Mouse (Mus musculus) fibroblast of lung, adult 2 months (primary cell): Measurements from ENCODE around the gene Ercc8.

Experiments used
- DNase-seq: peaks from one replicate; pipeline ENCODE4 v3.0.0-alpha.2; 2011; ENCODE audit warnings: low read depth

Ercc8 gene

DNA sequence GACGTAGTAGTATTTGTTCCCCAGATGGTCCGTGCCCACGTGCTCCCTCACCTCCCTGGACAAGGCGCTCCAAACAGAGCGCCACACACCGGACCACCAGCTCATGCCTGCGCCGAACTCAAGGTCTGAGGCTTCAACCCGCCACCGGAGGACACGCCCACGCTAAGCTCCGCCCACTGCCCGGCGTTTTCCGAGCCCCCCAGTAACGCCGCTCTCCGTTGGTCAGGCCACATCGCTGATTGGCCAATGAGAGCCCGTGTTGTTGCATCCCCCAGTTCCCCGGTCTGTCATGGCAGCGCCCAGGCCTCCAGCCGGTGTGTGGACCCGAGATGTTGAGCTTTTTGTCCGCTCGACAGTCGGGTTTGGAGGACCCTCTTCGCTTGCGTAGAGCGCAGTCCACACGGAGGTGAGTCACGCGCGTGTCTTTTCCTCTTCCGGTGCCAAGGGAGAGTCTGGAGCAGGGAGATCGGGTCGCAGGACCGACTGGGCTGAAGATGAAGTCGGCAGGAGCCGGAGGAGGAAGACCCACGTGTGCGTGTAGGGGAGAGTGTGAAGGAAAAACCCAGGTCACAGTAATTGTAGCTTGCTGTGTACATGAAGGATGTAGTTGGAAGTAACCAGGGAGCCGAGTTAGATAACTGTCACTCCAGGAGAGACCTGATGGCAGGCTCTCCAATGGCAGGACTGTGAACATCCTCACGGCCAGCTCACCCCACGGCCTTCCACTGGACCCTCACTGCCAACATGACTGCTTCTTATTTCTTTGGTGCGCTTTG lies at the start of gene Ercc8, which contains the start of gene Ndufaf2:
TSS of gene Ercc8 (plus strand) at position 267 of the 776 bp plus-strand sequence.
TSS of gene Ndufaf2 (minus strand) at position 159 of the 776 bp plus-strand sequence.
- peak; percentile 93 for DNase-seq

DNA sequence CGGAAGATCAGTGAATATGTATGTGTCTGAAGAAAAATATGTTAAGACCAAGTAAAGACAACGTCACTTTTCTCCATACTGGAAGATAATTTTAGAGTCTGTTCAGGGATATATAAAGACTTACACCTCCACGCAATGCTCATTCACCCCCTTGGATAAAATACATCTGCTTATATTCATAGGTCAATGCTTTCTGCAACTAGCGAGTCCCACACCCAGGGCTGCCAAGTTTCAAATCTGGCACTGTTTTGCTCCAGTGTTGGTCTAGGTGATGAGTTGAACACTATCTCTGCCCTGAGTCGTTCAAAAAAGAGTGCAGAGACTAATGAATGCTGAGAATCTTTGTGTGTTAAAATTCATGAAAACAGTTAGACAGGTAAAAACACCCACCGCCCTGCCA lies 47.6 kb upstream of the Ercc8 start:
- no peak for DNase-seq

- no peak for DNase-seq
These were observed 45.0 kb upstream of the Ercc8 start for GRCm38 (mm10) chr13:108113536-108113935.

GRCm38 (mm10) chr13:108114257-108114656 lies 44.3 kb upstream of the Ercc8 start:
- DNase-seq, result no peak

DNA sequence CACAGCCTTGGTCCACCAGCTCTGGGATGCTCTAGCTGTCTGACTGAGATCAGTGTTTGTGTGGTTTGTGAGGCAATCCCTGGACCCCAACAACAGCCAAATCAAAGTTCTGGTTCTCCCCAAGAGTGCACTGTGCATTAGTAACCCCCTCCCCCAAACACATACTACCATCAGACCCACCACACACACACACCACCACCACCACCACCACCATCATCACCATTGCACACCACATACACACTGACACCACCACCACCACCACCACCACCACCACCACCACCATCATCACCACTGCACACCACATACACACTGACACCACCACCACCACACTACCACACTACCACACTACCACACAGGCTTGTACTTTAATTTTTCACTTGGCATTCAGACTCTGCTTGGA lies 40.9 kb upstream of the Ercc8 start:
- no peak for DNase-seq

- DNase-seq, result no peak
These were observed 40.3 kb upstream of the Ercc8 start for GRCm38 (mm10) chr13:108118188-108118587.

- DNase-seq, result no peak
These were observed 38.9 kb upstream of the Ercc8 start for GRCm38 (mm10) chr13:108119411-108120310.

DNA sequence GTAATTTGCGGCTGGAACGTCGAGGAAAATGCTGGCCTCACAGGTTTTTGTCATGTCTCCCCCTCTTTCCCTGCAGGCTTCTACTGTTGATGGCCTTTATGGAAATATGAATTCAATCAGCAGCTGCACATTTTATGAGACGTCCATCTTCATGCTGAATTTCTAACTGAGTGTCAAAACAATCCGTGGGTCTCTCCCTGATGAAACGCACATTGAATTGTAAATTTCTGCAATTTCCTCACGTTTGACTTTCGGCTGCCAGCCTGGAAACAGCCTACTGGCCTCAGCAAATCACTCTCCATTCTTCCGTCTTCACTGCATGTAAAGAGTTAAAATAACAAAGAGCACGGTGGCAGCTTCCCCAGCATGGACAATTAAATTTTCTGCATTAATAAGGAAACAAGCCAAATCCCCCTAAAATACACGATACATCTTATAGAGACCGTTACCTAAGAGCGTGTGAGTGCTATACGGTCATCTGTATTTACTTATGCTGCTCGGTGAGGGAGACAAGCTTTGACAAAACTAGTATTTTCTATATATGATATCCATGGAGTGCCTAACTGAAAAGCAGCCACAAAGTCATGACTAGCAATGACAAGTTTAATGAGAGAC lies 35.3 kb upstream of the Ercc8 start:
- no peak for DNase-seq

DNA sequence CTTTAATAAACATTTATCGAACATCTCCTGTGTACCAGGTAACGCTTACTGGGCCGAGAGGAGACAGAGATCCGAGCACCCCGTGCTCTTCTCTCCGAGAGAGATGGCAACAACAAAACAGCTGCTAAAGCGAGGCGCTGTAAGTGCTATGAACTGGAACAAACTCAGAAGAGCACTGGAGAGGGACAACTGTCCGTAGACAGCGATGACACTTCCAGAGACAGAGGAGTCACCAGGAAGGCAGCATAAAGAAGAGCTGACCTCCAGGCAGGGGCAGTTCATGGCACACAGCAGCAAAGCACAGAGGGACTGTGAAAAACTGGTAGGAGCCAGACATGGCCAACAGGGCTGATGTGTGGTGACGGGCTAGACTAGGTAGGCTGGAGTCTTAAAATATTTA lies 34.4 kb upstream of the Ercc8 start:
- no peak for DNase-seq

- DNase-seq, result no peak
These were observed 32.3 kb upstream of the Ercc8 start for GRCm38 (mm10) chr13:108126246-108126645.

DNA sequence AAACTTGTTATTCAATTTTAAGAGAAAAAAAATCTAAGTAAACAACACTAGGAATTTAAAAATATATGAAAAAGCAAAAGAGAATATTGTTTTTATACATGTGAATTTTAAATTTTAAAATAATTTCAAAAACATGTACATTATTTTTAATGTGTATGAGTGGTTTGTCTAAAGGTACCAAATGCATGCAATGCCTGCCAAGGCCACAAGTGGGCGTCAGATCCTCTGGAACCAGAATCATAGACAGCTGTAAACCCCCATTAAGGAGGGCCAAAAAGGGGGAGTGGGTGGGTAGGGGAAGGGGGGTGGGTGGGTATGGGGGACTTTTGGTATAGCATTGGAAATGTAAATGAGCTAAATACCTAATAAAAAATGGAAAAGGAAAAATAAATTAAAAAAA lies 31.4 kb upstream of the Ercc8 start:
- no peak for DNase-seq

DNA sequence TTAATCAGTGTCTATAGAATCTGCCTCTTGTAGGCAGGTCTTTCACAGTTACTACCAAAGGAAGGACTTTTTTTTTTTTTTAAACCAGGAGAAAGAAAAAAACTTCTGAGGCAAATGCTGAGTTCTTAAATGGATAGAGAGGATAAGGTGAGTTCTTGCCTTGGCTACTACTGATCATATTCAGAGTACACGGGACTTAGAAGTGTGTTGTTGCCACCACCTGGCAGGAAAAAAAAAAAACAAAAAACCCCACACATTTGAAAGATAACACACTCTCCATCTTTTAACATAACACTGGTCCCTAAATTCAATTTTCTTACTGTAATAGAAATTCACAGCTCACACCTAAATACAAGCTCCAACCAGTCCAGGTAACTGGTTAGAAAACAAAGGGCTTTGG lies 30.6 kb upstream of the Ercc8 start:
- no peak for DNase-seq

DNA sequence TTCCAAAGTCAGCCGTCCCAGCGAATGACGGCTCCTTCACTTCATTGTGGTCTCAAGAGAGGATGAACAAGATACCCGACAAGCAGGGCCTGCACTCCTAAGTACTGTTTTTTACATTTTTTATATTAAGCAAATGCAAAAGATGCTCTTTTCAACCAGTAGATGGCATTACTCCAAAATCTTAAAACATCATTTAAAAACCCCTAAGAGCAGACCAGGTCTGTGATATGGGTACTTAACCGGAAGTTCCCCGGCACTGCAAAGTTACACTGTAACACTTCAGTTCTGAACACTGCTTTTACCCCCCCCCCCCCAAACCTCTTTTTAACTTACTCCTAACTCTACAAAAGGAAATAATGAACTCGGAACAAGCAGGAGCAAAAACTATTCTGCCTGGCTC lies 29.5 kb upstream of the Ercc8 start:
- DNase-seq, result no peak

GRCm38 (mm10) chr13:108130737-108131136 lies 27.8 kb upstream of the Ercc8 start:
- DNase-seq, result no peak

DNA sequence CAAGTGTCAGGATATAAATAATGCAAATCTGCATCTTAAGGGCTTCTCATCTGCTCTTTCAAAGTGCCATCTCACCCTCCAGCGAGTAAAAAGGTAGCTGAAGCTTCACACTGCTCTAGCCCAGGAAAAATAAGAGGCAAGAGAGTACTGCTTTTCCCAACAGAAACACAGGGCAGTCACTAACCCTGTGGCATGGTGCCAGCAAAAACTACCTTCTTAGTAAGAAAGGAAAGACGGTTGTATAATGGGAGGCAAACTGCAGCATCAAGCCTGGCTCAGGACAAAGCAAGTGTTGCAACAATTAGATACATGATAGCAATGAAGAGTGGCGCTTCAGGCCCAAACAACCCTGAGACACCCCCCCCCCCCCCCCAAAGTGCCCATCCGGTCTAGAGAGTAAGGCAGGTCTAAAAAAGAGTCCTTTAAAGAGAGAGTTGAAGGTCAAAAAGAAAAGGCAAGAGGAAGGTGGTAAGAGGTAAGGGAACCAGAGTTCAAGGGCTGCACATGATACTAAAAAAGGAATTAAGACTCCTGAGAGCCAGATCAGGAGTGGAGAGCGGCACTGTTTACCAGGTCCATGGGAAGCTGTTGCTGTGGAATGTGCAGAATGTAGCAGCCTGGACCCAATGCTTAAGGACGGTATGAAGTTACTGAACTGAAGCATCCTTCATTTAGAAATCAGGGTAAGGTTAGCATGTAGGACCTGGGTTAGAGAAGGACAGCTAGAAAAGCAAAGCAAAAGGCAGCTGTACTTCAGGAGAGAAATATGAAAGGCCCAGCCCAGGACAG lies 26.3 kb upstream of the Ercc8 start:
- no peak for DNase-seq

DNA sequence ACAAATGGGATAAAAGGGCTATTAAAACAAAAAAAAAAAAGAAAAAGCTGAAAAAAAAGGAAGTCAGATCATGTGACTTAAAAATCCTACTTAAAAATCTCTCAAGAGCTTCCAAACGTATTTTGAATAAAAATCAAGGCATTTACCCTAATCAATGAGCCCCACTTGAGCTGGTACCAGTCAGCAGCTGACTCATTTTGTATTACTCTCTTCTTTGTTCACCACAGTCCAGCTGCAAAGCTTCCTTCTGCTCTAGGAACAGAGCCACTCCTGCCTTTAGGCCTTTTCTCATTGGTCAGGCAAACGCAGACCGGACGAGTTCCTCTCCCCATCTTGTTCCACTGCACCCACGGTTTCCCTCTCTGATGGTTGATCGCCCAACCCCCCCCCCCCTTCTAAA lies 22.9 kb upstream of the Ercc8 start:
- DNase-seq, result no peak

DNA sequence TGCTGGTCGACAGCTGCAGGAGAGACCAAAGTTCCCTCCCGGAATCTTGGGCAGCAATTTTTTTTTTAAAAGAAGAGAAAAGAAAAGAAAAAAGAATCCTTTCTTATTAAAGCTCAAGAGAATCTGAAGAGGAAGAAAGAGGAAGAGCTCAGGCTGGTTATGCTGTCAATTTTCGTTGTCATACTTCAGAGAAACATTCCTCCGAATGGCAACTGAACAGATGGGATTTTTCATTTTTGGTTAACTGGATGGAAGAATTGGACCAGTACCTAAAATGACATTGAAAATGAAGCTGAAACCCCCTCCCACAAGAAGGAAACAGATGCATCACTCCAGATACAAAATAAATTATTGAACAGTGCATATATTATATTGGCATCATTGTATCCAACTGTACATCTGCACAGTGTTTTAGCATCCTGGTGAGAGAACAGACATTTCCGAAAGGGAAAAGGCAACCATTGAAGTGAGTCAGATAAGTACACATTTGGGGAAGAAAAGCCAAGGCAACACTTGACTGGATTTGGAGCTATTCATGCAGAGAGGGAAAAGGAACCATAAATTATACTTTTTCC lies 20.0 kb upstream of the Ercc8 start:
- DNase-seq, result no peak

DNA sequence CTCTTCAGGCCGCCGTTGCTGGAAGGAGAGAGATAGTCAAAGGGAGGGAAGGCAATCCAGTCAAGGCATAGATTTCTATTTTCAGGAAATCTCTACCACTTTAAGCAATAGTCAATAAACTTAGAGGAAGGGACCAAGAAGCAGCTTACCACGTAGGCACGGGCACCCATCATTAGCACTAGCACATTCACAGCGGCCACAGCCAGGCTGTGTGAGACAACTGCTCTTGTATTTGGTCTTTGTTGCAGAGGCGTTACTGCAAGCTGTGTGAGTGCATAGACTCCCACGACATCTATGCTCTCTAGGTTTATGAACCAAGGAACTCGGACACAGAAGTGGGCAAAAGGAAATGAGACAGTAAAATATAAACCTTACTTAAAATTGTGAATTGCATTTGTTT lies 14.4 kb upstream of the Ercc8 start:
- no peak for DNase-seq

GRCm38 (mm10) chr13:108151782-108152181 lies 6.7 kb upstream of the Ercc8 start:
- no peak for DNase-seq

DNA sequence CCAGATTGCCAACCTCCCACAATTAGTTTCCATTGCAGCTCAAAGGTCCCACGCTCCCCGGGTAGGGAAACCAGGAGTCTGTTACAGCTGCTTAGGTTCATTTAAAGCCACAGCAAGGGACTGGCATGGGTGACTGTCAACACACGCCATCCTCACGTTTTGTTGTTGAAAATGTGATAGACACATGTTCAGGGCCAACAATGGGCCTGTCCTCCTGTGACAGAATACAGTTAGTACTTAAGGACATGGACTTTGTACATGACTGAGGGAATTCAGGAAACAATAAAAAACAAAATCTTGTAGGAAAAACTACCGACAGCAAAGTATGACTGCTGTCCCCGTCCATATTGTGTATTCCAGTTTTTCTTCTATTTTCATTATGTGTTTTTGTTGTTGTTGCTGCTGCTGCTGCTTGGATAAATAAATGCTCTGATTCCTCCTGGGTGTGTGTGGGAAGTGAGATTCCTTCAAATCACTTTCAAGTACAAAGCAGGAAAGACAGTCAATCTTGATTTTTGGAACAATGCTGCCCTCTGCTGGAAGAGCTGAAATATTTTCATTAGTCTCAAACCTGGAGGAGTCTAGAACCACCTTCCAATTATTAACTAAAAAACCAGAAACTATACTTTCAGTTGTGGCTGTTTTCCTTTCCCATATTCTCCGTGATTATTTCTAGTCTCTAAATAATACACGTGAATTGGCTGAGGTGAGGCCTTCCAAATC lies 5.7 kb upstream of the Ercc8 start:
- peak; percentile 37 for DNase-seq

GRCm38 (mm10) chr13:108157156-108157555 lies 1.4 kb upstream of the Ercc8 start:
- DNase-seq, result no peak
